Mouse (Mus musculus) erythroblast, embryonic 14.5 days (primary cell): ENCODE measurements around the gene Gm10837.

ENCODE experiments used
- GATA1 ChIP-seq: IDR thresholded peaks from 2 replicates; pipeline ENCODE4 v1.6.1; 2012; ENCODE audit warnings: low read length, inconsistent platforms, mixed read lengths
- TAL1 ChIP-seq: IDR thresholded peaks from 3 replicates; pipeline ENCODE4 v1.6.1; 2012; ENCODE audit warnings: low read length, inconsistent platforms, mixed read lengths

DNA sequence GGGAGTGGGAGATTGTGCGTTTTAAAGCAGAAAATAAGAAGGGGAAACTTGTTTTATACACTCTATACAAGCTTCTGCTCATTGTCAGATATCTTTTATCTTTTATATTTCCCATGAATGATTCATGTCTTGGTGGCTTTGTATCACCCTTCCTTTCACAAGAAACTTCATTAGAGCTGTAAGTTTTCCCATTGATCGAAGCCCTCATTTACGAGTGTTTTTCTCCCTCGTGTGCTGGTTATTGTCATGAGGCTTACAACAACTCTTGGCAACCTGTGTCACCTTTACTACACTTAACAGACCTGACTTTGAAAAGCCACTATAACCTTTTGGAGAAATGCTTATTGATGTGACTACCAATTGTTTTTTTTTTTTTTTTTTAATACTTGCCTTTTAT is 34.8 kb upstream of the Gm10837 start:
- TF ChIP-seq GATA1 (no peak), TAL1 (no peak)
